Mouse (Mus musculus): ENCODE data around the gene Prss33. TPM values are rescaled to one million over a fixed set of nuclear protein-coding genes. Genes with fewer than 3 reads are reported as not detected.

Gene Prss33
- polyA plus RNA-seq, 1 experiment = 0.09 TPM

DNA sequence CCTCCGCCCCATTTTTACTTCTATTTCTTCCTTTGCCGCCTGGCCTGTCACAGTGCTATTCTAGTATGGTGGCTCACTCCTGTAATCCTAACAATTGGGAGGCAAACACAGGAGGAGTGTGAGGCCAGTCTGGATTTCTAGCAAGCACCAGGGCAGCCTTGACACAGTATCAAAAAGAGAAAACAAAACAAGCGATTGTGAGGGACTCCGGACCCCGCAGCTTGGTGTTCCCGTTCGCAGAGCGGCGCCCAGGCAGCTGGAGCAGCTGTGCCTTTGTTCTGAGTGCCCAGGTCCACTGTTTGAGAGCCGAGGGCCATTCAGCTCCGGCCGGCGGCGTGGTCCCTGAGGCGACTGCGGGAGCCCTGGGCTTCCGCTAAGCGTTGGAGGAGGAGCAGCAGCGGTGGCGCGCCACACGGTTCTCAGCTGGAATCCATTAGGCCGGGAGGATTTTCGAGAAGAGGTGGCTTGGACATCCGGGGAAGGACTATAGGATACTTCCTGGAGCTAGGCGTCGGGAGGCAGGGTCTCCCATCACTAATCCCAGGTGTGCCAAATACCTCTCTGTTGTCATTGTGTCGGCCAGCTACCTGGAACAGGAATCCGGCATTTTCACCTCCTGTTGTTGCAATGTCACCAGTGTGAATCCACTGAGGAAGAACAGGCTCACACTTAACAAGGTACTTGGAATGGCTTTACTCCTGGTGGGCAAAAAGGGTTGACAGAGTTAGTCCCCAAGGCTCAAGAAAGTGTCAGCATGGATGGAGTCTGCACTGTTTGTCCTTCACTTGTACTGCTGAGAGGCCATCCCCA lies 45.4 kb downstream of the Prss33 start, which contains the start of gene Srrm2:
Gene Srrm2 (plus strand): TSS at position 264 of the 810 bp plus-strand sequence.
- DNase-seq (ENCODE audit: low read depth, low spot score) = no peak
- WGBS = 5% methylated on average over 29 of the region's 29 CpGs

DNA sequence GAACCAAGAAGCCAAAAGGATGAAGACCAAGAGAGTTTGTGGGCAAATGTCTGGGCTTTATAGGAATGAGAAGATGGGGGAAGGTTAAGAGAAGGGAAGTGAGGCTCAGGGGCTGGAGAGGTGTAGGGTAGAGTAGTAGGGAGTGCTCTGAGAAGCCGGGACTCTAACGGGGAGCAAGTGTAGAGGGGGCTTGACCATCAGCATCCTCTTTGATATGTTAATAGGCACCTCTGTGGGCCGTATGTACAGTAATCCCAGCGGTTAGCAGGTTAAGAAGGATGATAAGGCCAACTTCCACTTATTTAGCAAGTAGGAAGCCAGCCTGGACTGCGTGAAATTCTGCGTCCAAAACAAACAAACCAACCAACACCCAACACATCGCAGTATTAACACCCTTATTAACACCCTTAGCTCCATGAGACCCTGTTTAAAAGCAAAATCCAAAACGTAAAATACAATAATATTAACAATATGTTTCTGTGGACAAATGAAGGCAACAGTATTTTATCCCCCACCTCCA lies 46.0 kb downstream of the Prss33 start:
- 40% methylated on average over 8 of the region's 8 CpGs for WGBS
- DNase-seq (ENCODE audit: low read depth, low spot score) = no peak

- WGBS = 75% methylated on average over 4 of the region's 4 CpGs
- no peak for DNase-seq (ENCODE audit: low read depth, low spot score)
Measured at GRCm38 (mm10) chr17:23788973-23789372, 46.9 kb downstream of the Prss33 start.

DNA sequence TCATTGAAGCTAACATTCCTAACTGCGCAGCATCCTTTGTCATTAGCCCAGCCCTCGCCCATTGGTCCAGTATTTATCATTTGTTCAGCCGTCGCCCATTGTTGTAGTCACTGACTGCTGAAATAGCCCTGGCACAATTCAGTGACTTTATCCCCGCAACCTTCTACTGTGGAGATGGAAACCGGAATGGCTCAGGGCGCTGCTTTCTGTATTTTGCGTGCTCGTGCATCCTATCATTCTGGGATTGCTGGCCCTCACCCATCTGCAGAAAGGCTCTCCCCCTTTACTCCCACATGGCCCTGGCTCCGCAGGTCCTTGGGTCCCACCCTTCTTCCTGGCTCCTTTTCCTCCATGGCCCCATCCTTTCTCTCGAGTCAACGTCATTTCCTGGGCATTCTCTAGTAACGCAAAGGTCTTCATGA lies 49.3 kb downstream of the Prss33 start:
- WGBS = 19% methylated on average over 13 of the region's 13 CpGs
- no peak for DNase-seq (ENCODE audit: low read depth, low spot score)

DNA sequence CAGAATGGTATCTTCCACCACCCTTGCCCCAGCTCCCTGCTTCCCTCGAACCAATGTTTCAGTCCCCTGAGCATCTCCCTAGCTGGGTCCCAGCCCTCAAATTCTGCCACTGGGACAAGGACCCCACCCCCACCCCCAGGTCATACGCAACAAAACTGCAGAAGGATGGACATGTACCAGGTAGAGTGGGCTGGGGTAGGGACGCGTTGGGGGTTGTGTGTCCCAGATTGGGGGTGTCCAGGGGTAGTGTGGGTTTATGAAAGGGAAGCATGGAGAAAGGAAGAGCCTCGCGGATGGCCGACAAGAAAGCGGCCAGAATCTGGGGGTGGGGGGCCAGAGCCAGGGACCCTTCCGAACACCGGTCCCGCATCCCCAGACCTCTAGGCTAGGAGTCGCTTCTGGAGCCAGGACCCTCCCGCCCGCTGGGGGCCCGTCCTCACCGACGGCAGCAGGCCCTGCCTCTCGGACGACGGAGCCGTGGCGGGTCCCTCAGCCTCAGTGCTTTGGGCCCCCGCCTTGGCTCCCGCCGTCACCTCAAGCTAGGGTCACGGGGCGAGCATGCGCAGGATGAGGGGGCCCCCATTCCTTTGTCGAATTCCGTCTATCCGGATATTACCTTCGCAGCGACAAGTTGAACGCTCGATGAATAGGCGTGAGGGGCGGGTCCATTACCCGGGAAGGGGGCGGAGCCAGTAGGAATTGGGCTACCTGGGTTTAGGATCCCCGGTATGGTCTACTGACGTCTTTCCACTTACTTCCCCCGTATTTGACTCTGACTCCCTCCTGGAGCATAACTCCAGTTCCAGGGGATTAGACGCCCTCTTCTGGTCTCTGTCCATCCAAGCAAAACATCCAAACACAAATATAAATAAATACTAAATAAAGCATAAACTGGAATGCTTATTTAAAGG lies 50.0 kb downstream of the Prss33 start, which contains the start of gene Flywch2:
Gene Flywch2 (minus strand): TSS at position 521 of the 911 bp plus-strand sequence.
- WGBS = 6% methylated on average over 43 of the region's 43 CpGs
- no peak for DNase-seq (ENCODE audit: low read depth, low spot score)

GRCm38 (mm10) chr17:23783352-23783751 lies 52.5 kb downstream of the Prss33 start:
- DNase-seq (ENCODE audit: low read depth, low spot score) = no peak

Other genes starting within 250 kb of the Prss33 start
- gene Zfp13, start 236.6 kb downstream of the Prss33 start, polyA plus RNA-seq (2012; rRNA removed) = 4.4 and 5.5 TPM in 2 replicates
- gene Zscan10, start 235.2 kb downstream of the Prss33 start, polyA plus RNA-seq (2012; rRNA removed) = not detected in 2 replicates
- gene Mmp25, start 190.8 kb downstream of the Prss33 start, polyA plus RNA-seq (2012; rRNA removed) = 0.41 and 0.67 TPM in 2 replicates
- gene Bicdl2, start 175.6 kb downstream of the Prss33 start, polyA plus RNA-seq (2012; rRNA removed) = 6.1 and 6.4 TPM in 2 replicates
- gene Hcfc1r1, start 162.5 kb downstream of the Prss33 start, polyA plus RNA-seq (2012; rRNA removed) = 197 and 204 TPM in 2 replicates
- gene Thoc6, start 162.2 kb downstream of the Prss33 start, polyA plus RNA-seq (2012; rRNA removed) = 27.1 and 28.7 TPM in 2 replicates
- 8.1 and 8.4 TPM in 2 replicates for gene Tnfrsf12a, start 158.6 kb downstream of the Prss33 start, polyA plus RNA-seq (2012; rRNA removed)
- gene Cldn6, start 156.8 kb downstream of the Prss33 start, polyA plus RNA-seq (2012; rRNA removed) = not detected in 2 replicates
- 0.15 TPM in 1 of 2 replicates, not detected in the other for gene Cldn9, start 152.0 kb downstream of the Prss33 start, polyA plus RNA-seq (2012; rRNA removed)
- 0.02 and 0.03 TPM in 2 replicates for gene 1520401A03Rik, start 113.3 kb downstream of the Prss33 start, polyA plus RNA-seq (2012; rRNA removed)
- gene Pkmyt1, start 109.7 kb downstream of the Prss33 start, polyA plus RNA-seq (2012; rRNA removed) = 41.2 and 45.7 TPM in 2 replicates
- 155 and 162 TPM in 2 replicates for gene Paqr4, start 95.2 kb downstream of the Prss33 start, polyA plus RNA-seq (2012; rRNA removed)
- 3.1 and 3.5 TPM in 2 replicates for gene Kremen2, start 90.2 kb downstream of the Prss33 start, polyA plus RNA-seq (2012; rRNA removed)
- gene Flywch1, start 64.5 kb downstream of the Prss33 start, polyA plus RNA-seq (2012; rRNA removed) = 27.3 and 34.9 TPM in 2 replicates
- gene Flywch2, start 50.0 kb downstream of the Prss33 start, polyA plus RNA-seq (2012; rRNA removed) = 4.5 and 6.5 TPM in 2 replicates
- 284 and 419 TPM in 2 replicates for gene Srrm2, start 45.5 kb downstream of the Prss33 start, polyA plus RNA-seq (2012; rRNA removed)
- gene Elob, start 6.9 kb downstream of the Prss33 start, polyA plus RNA-seq (2012; rRNA removed) = 771 and 864 TPM in 2 replicates
- 495 and 577 TPM in 2 replicates for gene Prss32, start 7.8 kb upstream of the Prss33 start, polyA plus RNA-seq (2012; rRNA removed)
- gene Prss41, start 8.1 kb upstream of the Prss33 start, polyA plus RNA-seq (2012; rRNA removed) = 1.8 and 3.3 TPM in 2 replicates
- gene Prss21, start 32.0 kb upstream of the Prss33 start, polyA plus RNA-seq (2012; rRNA removed) = not detected in 2 replicates
- gene Dcpp1, start 44.8 kb upstream of the Prss33 start, polyA plus RNA-seq (2012; rRNA removed) = not detected in 2 replicates
- gene Dcpp2, start 44.8 kb upstream of the Prss33 start, polyA plus RNA-seq (2012; rRNA removed) = not detected in 2 replicates
- not detected in 2 replicates for gene Dcpp3, start 81.4 kb upstream of the Prss33 start, polyA plus RNA-seq (2012; rRNA removed)
- not detected in 2 replicates for gene Sbp, start 105.6 kb upstream of the Prss33 start, polyA plus RNA-seq (2012; rRNA removed)
- gene Sbpl, start 119.2 kb upstream of the Prss33 start, polyA plus RNA-seq (2012; rRNA removed) = not detected in 2 replicates
- 291 and 302 TPM in 2 replicates for gene Prss30, start 144.5 kb upstream of the Prss33 start, polyA plus RNA-seq (2012; rRNA removed)
- gene Prss22, start 162.0 kb upstream of the Prss33 start, polyA plus RNA-seq (2012; rRNA removed) = 0.11 and 0.16 TPM in 2 replicates
- 11.1 and 22.9 TPM in 2 replicates for gene Prss27, start 202.1 kb upstream of the Prss33 start, polyA plus RNA-seq (2012; rRNA removed)
- gene Kctd5, start 237.4 kb upstream of the Prss33 start, polyA plus RNA-seq (2012; rRNA removed) = 83.5 and 85.7 TPM in 2 replicates

All from large intestine, adult 2 months (tissue).